Mouse (Mus musculus): ENCODE measurements around the gene Rapsn.
"Not testable (repeated sequence)": the region's sequence is repeated elsewhere in the genome, so short reads cannot be mapped to it uniquely, and the experiment has no call there.

The Rapsn gene

GRCm38 (mm10) chr2:91035385-91035784, at the start of gene Rapsn:
TSS of gene Rapsn (plus strand) at chr2:91035620.
- DNase-seq (ENCODE audit: low read depth, low spot score): no peak

DNA sequence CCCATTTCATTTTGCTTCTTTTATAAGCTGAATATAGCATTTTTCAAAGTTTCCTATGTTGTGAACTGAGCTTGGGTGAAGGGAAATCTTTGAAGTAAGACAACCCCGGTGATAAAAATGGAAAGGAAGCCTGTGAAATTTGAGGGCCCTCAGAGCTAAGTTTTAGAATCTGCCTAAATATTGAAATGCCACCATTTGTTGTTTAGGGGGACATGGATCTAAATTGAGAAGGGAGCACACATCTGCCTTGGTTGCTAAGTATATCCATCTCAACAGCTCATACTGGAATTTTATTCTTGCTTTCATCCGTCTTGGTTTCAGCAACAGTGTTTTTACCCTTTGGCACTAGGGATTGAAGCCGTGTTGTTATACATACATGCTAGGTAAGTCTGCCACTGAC, 49.4 kb upstream of the Rapsn start:
- no peak for DNase-seq (ENCODE audit: low read depth, low spot score)

GRCm38 (mm10) chr2:91008536-91008935, 26.9 kb upstream of the Rapsn start:
- no peak for DNase-seq (ENCODE audit: low read depth, low spot score)

DNA sequence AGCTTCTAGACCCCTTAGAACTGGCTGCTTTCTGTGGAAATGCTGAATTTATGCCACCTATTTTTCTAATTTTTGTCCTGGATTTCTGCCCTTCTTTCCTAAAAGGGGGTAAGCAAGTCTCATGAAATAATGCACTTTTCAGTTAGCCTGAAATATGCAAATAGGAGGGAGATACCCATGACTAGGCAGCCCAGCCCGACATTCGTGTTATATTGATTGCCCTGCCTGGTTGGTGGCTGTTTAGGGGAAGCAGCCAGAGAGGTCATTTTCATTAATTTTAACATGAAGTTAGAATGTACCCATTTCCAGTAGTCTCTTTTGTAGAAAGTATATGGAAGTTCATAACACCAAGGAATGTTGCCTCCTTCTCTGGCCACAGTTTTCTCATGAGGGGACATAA, 21.5 kb upstream of the Rapsn start:
- peak; percentile 49 for DNase-seq (ENCODE audit: low read depth, low spot score)

- DNase-seq (ENCODE audit: low read depth, low spot score): no peak
Measured at GRCm38 (mm10) chr2:91015386-91015785, 20.0 kb upstream of the Rapsn start.

GRCm38 (mm10) chr2:91018061-91018788, 17.2 kb upstream of the Rapsn start:
- DNase-seq (ENCODE audit: low read depth, low spot score): no peak

- no peak for DNase-seq (ENCODE audit: low read depth, low spot score)
Measured at GRCm38 (mm10) chr2:91019911-91020310, 15.5 kb upstream of the Rapsn start.

- DNase-seq (ENCODE audit: low read depth, low spot score): not testable (repeated sequence)
Measured at GRCm38 (mm10) chr2:91022266-91022665, 13.2 kb upstream of the Rapsn start.

DNA sequence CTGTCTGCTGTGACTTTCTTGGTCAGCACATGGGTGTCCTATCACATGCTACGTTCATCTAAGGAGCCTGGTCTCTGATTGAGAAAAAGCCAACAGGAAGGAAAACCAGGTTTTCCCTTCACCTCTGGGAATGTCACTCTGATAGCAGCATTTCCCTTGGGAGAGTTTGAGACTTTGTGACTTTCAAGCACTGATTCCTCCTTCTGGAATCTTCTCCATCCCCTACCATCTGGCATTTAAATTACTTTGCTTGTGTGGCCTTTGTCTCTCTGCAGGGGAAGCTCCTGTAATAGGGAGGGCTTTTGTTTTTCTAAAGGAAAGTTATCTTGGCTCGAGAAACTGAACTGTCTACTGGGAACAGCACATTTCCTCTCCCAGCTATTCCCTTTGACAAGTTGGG, 12.3 kb upstream of the Rapsn start:
- DNase-seq (ENCODE audit: low read depth, low spot score): no peak

DNA sequence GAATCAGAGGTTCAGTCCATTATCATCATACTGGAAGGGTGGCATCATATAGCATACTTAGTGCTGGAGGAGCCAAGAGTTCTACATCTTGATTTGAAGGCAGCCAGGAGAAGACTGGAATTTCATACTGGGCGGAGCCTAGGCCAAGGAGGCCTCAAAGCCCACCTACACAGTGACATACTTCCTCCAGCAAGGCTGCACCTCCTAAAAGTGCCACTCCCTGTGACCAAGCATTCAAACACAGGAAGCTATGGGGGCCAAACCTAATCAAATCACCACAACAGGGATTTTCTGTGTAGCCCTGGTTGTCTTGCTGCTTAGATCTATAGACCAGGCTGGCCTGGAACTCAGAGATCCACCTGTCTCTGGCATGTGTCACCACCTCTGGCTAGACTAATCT, 11.5 kb upstream of the Rapsn start:
- no peak for DNase-seq (ENCODE audit: low read depth, low spot score)

DNA sequence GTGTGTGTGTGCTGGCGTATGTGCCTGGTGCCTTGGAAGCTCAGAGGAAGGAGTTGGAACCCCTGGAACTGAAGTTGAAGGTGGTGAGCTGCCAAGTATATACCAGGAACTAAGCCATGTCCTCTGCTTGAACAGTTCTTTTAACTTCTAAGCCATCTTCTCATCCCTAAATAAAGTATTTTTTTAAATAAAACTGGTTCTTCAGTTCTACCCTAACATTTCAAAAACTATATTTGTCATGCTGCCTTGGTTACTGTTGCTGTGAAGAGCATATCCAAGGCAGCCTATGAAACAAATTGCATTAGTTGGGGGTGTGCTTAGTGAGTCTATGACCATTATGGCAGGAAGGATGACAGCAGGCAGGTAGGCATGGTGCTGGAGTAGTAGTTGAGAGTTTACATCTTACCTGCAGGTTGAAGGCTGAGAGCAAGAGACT, 10.3 kb upstream of the Rapsn start:
- no peak for DNase-seq (ENCODE audit: low read depth, low spot score)

DNA sequence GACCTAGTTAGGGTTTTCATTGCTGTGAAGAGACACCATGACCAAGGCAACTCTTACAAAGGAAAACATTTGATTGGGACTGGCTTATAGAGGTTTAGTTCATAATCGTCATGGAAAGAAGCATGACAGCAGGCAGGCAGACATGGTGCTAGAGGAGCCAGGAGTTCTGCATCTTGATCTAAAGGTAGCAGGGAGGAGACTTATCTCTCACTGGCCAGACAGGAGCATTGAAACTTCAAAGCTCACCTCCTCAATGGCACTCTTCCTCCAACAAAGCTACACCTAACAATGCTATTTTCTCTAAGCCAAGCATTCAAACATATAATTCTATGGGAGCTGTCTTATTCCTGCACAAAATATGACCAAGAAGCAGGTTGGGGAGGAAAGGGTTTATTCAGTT, 8.9 kb upstream of the Rapsn start:
- no peak for DNase-seq (ENCODE audit: low read depth, low spot score)

DNA sequence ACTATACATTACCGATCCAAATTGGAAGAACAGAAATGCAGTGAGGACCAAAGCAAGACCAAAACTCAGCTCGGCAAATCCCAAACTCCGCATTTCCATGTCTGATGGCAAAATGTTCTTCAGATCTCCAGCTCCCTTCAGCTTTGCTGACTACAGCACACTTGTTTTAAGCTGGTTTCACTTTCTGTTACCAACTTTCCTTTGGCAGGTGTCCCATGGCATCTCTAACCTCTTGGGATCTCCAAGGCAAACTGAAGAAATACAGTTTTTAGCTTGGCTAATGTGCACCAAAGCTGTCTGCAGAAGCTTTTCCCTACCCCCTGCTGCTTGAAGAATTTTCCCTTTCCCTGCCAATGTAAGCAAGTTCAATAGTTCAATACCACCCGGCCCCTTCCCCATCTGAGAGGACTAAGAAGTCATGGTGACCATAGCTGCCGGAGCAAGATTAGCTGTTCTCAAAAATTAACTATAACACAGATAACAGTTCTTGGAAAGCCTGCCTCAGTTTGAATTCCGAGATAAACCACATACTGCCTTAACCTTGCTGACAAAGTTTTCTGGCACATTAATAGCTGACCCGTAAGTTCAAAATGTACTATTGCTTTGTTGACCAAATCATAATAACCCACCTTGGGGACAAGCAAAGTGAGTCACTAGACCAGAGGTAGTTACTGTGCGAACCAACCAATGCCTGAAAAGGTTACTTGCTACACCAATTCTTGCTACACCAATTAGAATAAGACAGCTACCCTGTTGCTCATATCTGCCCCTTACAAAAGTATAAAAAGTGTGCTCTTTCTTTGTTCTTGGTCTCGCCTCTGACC, 7.8 kb upstream of the Rapsn start:
- no peak for DNase-seq (ENCODE audit: low read depth, low spot score)

DNA sequence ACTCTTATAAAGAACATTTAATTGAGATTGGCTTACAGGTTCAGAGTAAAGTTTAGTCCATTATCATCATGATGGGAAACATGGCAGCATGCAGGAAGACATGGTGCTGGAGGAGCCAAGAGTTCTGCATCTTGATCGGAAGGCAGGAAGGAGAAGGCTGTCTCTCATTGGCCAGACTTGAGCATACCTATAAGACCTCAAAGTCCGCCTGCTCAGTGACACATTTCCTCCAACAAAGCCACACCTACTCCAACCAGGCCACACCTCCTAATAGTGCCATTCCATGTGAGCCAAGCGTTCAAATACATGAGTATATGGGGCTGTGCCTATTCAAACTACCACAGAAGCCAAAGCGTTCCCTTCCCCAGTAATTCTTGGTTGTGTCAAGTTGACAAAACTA, 4.2 kb upstream of the Rapsn start:
- DNase-seq (ENCODE audit: low read depth, low spot score): no peak

DNA sequence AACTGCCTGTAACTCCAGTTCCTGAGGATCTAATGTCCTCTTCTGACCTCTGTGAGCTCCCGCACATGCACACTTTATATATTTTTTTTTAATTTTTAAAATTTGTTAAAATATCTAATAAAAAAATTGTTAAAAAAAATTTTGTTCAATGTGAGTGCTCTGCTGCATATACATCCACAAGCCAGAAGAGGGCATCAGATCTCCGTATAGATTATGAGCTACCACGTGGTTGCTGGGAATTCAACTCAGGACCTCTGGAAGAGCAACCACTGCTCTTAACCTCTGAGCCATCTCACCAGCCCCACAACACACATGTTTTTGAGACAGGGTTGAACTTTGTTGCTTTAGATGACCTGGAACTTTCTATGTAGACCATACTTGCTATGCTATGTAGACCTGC, 2.4 kb upstream of the Rapsn start:
- DNase-seq (ENCODE audit: low read depth, low spot score): peak; percentile 55

GRCm38 (mm10) chr2:91041786-91042185, 6.4 kb downstream of the Rapsn start:
- DNase-seq (ENCODE audit: low read depth, low spot score): no peak

DNA sequence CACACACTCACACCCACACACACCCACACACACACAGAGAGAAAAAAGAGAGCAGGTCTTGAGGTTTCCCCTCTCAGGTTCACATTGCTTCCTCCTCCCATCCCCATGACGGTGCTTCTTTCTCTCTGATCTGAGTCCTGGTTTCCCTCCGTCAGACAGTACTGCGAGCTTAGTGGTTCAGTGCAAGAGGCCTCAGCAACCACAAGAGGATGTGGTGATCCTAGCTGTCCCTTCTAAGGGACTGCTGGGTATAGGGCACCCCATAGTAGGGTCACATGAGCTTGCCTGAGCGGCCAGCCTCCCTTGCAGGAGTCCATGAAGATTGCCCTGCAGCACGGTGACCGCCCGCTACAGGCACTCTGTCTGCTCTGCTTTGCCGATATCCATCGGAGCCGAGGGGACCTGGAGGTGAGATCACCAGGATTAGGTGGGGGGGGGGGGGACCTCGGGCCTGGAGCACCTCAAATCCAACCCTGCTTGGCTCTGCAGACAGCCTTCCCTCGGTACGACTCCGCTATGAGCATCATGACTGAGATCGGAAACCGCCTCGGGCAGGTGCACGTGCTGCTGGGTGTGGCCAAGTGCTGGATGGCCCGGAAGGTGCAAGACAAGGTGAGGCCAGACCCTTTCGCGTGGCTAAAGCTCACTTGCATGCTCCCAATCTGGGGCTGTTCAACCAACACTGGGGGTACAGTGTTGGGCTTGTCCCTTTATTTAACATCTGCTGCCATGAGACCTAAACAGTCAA, 7.4 kb downstream of the Rapsn start:
- DNase-seq (ENCODE audit: low read depth, low spot score): no peak

GRCm38 (mm10) chr2:91044727-91045126, 9.3 kb downstream of the Rapsn start:
- DNase-seq (ENCODE audit: low read depth, low spot score): no peak

GRCm38 (mm10) chr2:91045805-91046204, 10.4 kb downstream of the Rapsn start:
- DNase-seq (ENCODE audit: low read depth, low spot score): not testable (repeated sequence)

DNA sequence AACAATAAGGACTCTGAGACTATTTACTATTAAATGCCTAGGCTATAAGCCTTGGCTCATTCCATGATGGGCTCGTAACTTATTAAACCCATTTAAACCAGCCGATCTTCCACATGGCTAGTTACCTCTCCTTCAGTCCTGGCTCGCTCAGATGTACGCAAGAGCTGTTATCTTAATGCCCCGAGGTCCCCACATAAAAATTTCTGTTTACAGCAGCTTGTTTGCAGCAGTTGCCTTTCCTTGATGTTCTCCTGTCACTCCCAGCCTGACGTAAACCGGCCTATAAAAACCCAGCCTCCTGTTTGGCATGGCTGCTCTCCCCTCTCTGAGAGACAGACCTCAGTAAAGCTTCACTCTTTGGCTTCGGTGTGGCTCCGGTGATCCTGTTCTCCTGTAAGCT, 11.9 kb downstream of the Rapsn start:
- DNase-seq (ENCODE audit: low read depth, low spot score): no peak

DNA sequence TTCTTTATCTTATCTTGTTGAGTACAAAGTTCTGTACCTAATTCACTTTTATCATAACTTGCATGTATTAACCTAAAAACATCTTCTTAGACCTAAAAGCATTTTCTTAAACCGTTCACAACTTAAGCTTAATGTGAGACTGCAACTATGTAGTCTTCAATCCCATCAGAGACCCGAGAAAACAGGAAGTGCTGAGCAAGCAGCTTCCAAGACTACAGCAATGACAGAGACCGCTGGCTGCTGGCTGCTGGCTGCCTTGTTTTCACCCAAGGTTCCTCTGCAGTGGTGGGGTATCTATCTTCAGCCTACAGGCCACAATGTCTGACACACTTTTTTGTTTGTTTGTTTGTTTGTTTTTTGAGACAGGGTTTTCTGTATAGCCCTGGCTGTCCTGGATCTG, 16.5 kb downstream of the Rapsn start:
- DNase-seq (ENCODE audit: low read depth, low spot score): no peak

GRCm38 (mm10) chr2:91052752-91053151, 17.3 kb downstream of the Rapsn start:
- DNase-seq (ENCODE audit: low read depth, low spot score): peak; percentile 68

Measured in A20 (cell line).